In the genomic region with DNA sequence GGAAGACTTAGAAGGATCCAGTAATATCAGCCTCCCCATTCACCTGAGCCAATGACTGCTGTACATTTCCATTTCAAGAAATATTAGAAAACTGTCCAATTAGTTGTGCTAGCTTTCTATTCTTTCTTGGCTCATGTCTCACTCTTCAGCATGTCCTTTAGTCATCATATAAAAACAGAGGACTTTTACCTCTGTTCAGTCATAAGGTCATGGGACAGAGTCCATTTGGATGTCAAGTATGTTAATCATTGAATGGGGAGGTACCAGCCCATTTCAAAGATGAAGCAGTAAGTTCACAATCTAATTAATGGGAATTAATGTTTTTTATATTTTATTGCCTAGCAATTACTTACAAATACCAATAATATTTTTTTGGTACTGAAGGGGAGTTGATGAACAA, we compare ENCODE assay signal across 23 mouse cellular contexts.
DNase-seq lines count a peak whose midpoint lies in the region; ATAC-seq lines count a peak whose summit lies in the region.
"Had no signal": no experiment of that assay in that cellular context is flagged by ENCODE, and none has a peak within 500 bp of the region (broad histone marks: within the 10 kb centered on the region; RNA-seq: fewer than 3 reads in every experiment).

No protein-coding gene starts in this region.

- 0 out of 2 replicates have a peak, but pooled peaks cover under 1% of the 10 kb centered on the region for H3K4me1 ChIP-seq in kidney, embryonic 14.5 days (ENCODE audit: control insufficient read depth, insufficient read depth, low read length)
- 0 out of 2 replicates have a peak, but pooled peaks cover 1% of the 10 kb centered on the region for H3K4me1 ChIP-seq in kidney, embryonic 16.5 days (ENCODE audit: insufficient read depth, low read length)
- H3K4me1 ChIP-seq: forebrain, embryonic 13.5 days; forebrain, embryonic 15.5 days had no signal

- no peak overlapping the region for H3K9ac ChIP-seq in kidney, embryonic 14.5 days (ENCODE audit: low read depth, low read length)
- H3K9ac ChIP-seq in kidney, embryonic 16.5 days (replicated peaks; ENCODE audit: low read length): no peak overlapping the region
- H3K9ac ChIP-seq: embryonic facial prominence, embryonic 12.5 days; forebrain, embryonic 13.5 days; forebrain, embryonic 15.5 days had no signal

- H3K27ac ChIP-seq in kidney, embryonic 14.5 days (ENCODE audit: low read depth, low read length): no peak overlapping the region
- H3K27ac ChIP-seq in kidney, embryonic 16.5 days (ENCODE audit: low read length): no peak overlapping the region
- H3K27ac ChIP-seq: embryonic facial prominence, embryonic 10.5 days; embryonic facial prominence, embryonic 12.5 days; forebrain, embryonic 13.5 days; forebrain, embryonic 15.5 days had no signal

- no peaks in the 10 kb centered on the region for H3K27me3 ChIP-seq in kidney, embryonic 14.5 days (ENCODE audit: control insufficient read depth, insufficient read depth, low read length)
- H3K27me3 ChIP-seq in kidney, embryonic 16.5 days (ENCODE audit: insufficient read depth, low read length): no peaks in the 10 kb centered on the region
- H3K27me3 ChIP-seq: embryonic facial prominence, embryonic 12.5 days; forebrain, embryonic 13.5 days; forebrain, embryonic 15.5 days; Patski had no signal

- no peak for ATAC-seq in kidney, embryonic 14.5 days (ENCODE audit: low FRiP score, low TSS enrichment)
- no peak for ATAC-seq in kidney, embryonic 16.5 days (ENCODE audit: low FRiP score, low TSS enrichment)
- ATAC-seq: activated CD4-positive, CD25-positive, alpha-beta regulatory T cell, adult 4 months; CD4-positive, CD25-positive, alpha-beta regulatory T cell, adult 4 months; forebrain, embryonic 13.5 days; forebrain, embryonic 15.5 days; Patski had no signal

- H3K4me2 ChIP-seq in kidney, embryonic 14.5 days (replicated peaks; ENCODE audit: low read depth, low read length): no peak overlapping the region
- H3K4me2 ChIP-seq in kidney, embryonic 16.5 days (replicated peaks; ENCODE audit: low read depth, low read length): no peak overlapping the region
- H3K4me2 ChIP-seq: embryonic facial prominence, embryonic 12.5 days; forebrain, embryonic 13.5 days; forebrain, embryonic 15.5 days had no signal

- no peaks in the 10 kb centered on the region for H3K36me3 ChIP-seq in kidney, embryonic 14.5 days (ENCODE audit: control insufficient read depth, insufficient read depth, low read length)
- no peaks in the 10 kb centered on the region for H3K36me3 ChIP-seq in kidney, embryonic 16.5 days (ENCODE audit: insufficient read depth, low read length)
- H3K36me3 ChIP-seq: embryonic facial prominence, embryonic 10.5 days; embryonic facial prominence, embryonic 12.5 days; forebrain, embryonic 15.5 days; G1E had no signal

- H3K4me3 ChIP-seq in kidney, embryonic 14.5 days (ENCODE audit: low read length): no peak overlapping the region
- H3K4me3 ChIP-seq in kidney, embryonic 16.5 days (ENCODE audit: low read length): no peak overlapping the region
- H3K4me3 ChIP-seq: embryonic facial prominence, embryonic 10.5 days; embryonic facial prominence, embryonic 12.5 days; forebrain, embryonic 13.5 days; forebrain, embryonic 15.5 days had no signal

- peak; percentile 22 for DNase-seq in kidney, adult 11 months
- no peak for DNase-seq in kidney, postnatal 4 days
- peak; percentile 38 to 73 for DNase-seq in kidney, adult 8-10 months
- DNase-seq in kidney, postnatal 14 days: peak; percentile 14
- DNase-seq: adrenal gland, adult 8-10 months; adrenal gland, postnatal 14 days; adrenal gland, postnatal 36 days; B cell, adult 2 months; cerebellum, adult 11-12 months; cerebellum, adult 2 months; cerebellum, adult 9-10 months; cerebellum, postnatal 10 days; cerebellum, postnatal 25 days had no signal

- no peaks in the 10 kb centered on the region for H3K9me3 ChIP-seq in kidney, embryonic 14.5 days (ENCODE audit: control insufficient read depth, low read length)
- H3K9me3 ChIP-seq in kidney, embryonic 16.5 days (ENCODE audit: low read length): no peaks in the 10 kb centered on the region
- H3K9me3 ChIP-seq: embryonic facial prominence, embryonic 10.5 days; embryonic facial prominence, embryonic 12.5 days; forebrain, embryonic 13.5 days; forebrain, embryonic 15.5 days; G1E had no signal

Comparison
In these comparisons a context has a peak if more than half of its experiments do, and no peak if none do; other contexts are left out.
1. DNase-seq: peak in kidney, adult 11 months (single experiment), kidney, adult 8-10 months (2 of 2) and kidney, postnatal 14 days (single experiment); none in kidney, postnatal 4 days (0 of 2).